Mouse (Mus musculus) ES-E14 (cell line): ENCODE results near the gene Pcbp3.

Experiments
- ZC3H11A ChIP-seq: IDR thresholded peaks from 2 replicates; pipeline ENCODE4 v1.6.1; 2012; ENCODE audit warnings: low read depth, mild to moderate bottlenecking, inconsistent platforms, low read length, borderline replicate concordance
- ZNF384 ChIP-seq: IDR thresholded peaks from 2 replicates; pipeline ENCODE4 v1.6.1; 2012; ENCODE audit warnings: low read depth, low read length, inconsistent platforms

GRCm38 (mm10) chr10:76931122-76931521 is 30.6 kb downstream of the Pcbp3 start:
- no peak for TF ChIP-seq ZNF384
- TF ChIP-seq ZC3H11A: no peak
